Mouse (Mus musculus): Measurements from ENCODE around the gene Hoxc13. TPM values are rescaled to one million over a fixed set of nuclear protein-coding genes. Genes with fewer than 3 reads are reported as not detected.

Gene Hoxc13
- polyA plus RNA-seq, 1 experiment from 2014 or later = not detected

GRCm38 (mm10) chr15:102948842-102949241 is 27.9 kb downstream of the Hoxc13 start:
- H3K9ac ChIP-seq = no peak overlapping the region
- TF ChIP-seq CTCF (IDR thresholded peaks at IDR 0.05; ENCODE audit: low read depth) = no peak

GRCm38 (mm10) chr15:102949696-102950095 is 28.8 kb downstream of the Hoxc13 start:
- no peak overlapping the region for H3K4me2 ChIP-seq
- no peak for TF ChIP-seq CTCF (IDR thresholded peaks at IDR 0.05; ENCODE audit: low read depth)
- no peak overlapping the region for H3K9ac ChIP-seq
- H3K27me3 ChIP-seq (ENCODE audit: insufficient read depth, low read length) = peaks cover 100% of the 10 kb centered on the region
- WGBS = 3% methylated on average over 20 of the region's 20 CpGs
- H3K27ac ChIP-seq (ENCODE audit: low read depth) = no peak overlapping the region
- no peaks in the 10 kb centered on the region for H3K9me3 ChIP-seq (ENCODE audit: low read depth, low read length)
- no peaks in the 10 kb centered on the region for H3K4me1 ChIP-seq (ENCODE audit: insufficient read depth)
- H3K4me3 ChIP-seq (ENCODE audit: low read depth, low read length) = no peak overlapping the region
- ATAC-seq (ENCODE audit: insufficient read depth) (no peak), DNase-seq (no peak)
- H3K36me3 ChIP-seq (ENCODE audit: insufficient read depth) = no peaks in the 10 kb centered on the region

More at GRCm38 (mm10) chr15:102948842-102949241, 27.9 kb downstream of the Hoxc13 start:
- 14% methylated on average over 2 of the region's 2 CpGs for WGBS
- Histone ChIP-seq H3K4me3 (ENCODE audit: low read depth, low read length) (no peak overlapping the region), H3K27me3 (ENCODE audit: insufficient read depth, low read length) (peaks cover 100% of the 10 kb centered on the region), H3K4me1 (ENCODE audit: insufficient read depth) (no peaks in the 10 kb centered on the region), H3K36me3 (ENCODE audit: insufficient read depth) (no peaks in the 10 kb centered on the region), H3K4me2 (no peak overlapping the region), H3K9me3 (ENCODE audit: low read depth, low read length) (no peaks in the 10 kb centered on the region), H3K27ac (ENCODE audit: low read depth) (no peak overlapping the region)
- no peak for DNase-seq
- no peak for ATAC-seq (ENCODE audit: insufficient read depth)

- peaks cover 100% of the 10 kb centered on the region for H3K27me3 ChIP-seq (ENCODE audit: insufficient read depth, low read length)
- H3K4me2 ChIP-seq = no peak overlapping the region
- no peaks in the 10 kb centered on the region for H3K36me3 ChIP-seq (ENCODE audit: insufficient read depth)
- ATAC-seq (ENCODE audit: insufficient read depth) (no peak), DNase-seq (no peak)
- H3K9me3 ChIP-seq (ENCODE audit: low read depth, low read length) = no peaks in the 10 kb centered on the region
- no peak overlapping the region for H3K9ac ChIP-seq
- WGBS = 11% methylated on average over 2 of the region's 2 CpGs
- no peak overlapping the region for H3K4me3 ChIP-seq (ENCODE audit: low read depth, low read length)
- no peaks in the 10 kb centered on the region for H3K4me1 ChIP-seq (ENCODE audit: insufficient read depth)
- TF ChIP-seq CTCF (IDR thresholded peaks at IDR 0.05; ENCODE audit: low read depth) = no peak
- H3K27ac ChIP-seq (ENCODE audit: low read depth) = no peak overlapping the region
Measured at GRCm38 (mm10) chr15:102950877-102951276, 30.0 kb downstream of the Hoxc13 start.

GRCm38 (mm10) chr15:102953561-102953960 is 32.7 kb downstream of the Hoxc13 start:
- TF ChIP-seq CTCF (IDR thresholded peaks at IDR 0.05; ENCODE audit: low read depth) = no peak
- 3% methylated on average over 6 of the region's 6 CpGs for WGBS
- ATAC-seq (ENCODE audit: insufficient read depth) (no peak), DNase-seq (no peak)
- peaks cover 100% of the 10 kb centered on the region for H3K27me3 ChIP-seq (ENCODE audit: insufficient read depth, low read length)
- no peak overlapping the region for H3K4me2 ChIP-seq
- no peaks in the 10 kb centered on the region for H3K36me3 ChIP-seq (ENCODE audit: insufficient read depth)
- H3K4me1 ChIP-seq (ENCODE audit: insufficient read depth) = no peaks in the 10 kb centered on the region
- H3K27ac ChIP-seq (ENCODE audit: low read depth) = no peak overlapping the region
- no peak overlapping the region for H3K9ac ChIP-seq
- H3K4me3 ChIP-seq (ENCODE audit: low read depth, low read length) = no peak overlapping the region
- H3K9me3 ChIP-seq (ENCODE audit: low read depth, low read length) = no peaks in the 10 kb centered on the region

- Histone ChIP-seq H3K4me2 (no peak within 1 kb of the TSS), H3K27me3 (ENCODE audit: insufficient read depth, low read length) (peaks cover 100% of the 10 kb centered on the region), H3K9me3 (ENCODE audit: low read depth, low read length) (no peaks in the 10 kb centered on the region), H3K27ac (ENCODE audit: low read depth) (no peak within 1 kb of the TSS), H3K9ac (no peak within 1 kb of the TSS), H3K4me3 (ENCODE audit: low read depth, low read length) (no peak within 1 kb of the TSS), H3K4me1 (ENCODE audit: insufficient read depth) (no peaks in the 10 kb centered on the region), H3K36me3 (ENCODE audit: insufficient read depth) (no peaks in the 10 kb centered on the region)
- under 1% methylated on average over 56 of the region's 57 CpGs for WGBS
- ATAC-seq (ENCODE audit: insufficient read depth) (no peak), DNase-seq (no peak)
- TF ChIP-seq CTCF (IDR thresholded peaks at IDR 0.05; ENCODE audit: low read depth) = no peak
Measured at GRCm38 (mm10) chr15:102954192-102955006, 33.5 kb downstream of the Hoxc13 start, which contains the start of gene Hoxc11. Gene Hoxc11, plus strand, starts transcription at chr15:102954427.

- DNase-seq (no peak), ATAC-seq (ENCODE audit: insufficient read depth) (no peak)
- peaks cover 100% of the 10 kb centered on the region for H3K27me3 ChIP-seq (ENCODE audit: insufficient read depth, low read length)
- H3K9ac ChIP-seq = no peak overlapping the region
- no peak overlapping the region for H3K27ac ChIP-seq (ENCODE audit: low read depth)
- H3K4me2 ChIP-seq = no peak overlapping the region
- no peak overlapping the region for H3K4me3 ChIP-seq (ENCODE audit: low read depth, low read length)
- no peaks in the 10 kb centered on the region for H3K36me3 ChIP-seq (ENCODE audit: insufficient read depth)
- no peak for TF ChIP-seq CTCF (IDR thresholded peaks at IDR 0.05; ENCODE audit: low read depth)
- no peaks in the 10 kb centered on the region for H3K9me3 ChIP-seq (ENCODE audit: low read depth, low read length)
- WGBS = under 1% methylated on average over 28 of the region's 28 CpGs
- no peaks in the 10 kb centered on the region for H3K4me1 ChIP-seq (ENCODE audit: insufficient read depth)
Measured at GRCm38 (mm10) chr15:102955007-102955382, 34.1 kb downstream of the Hoxc13 start.

- no peak for TF ChIP-seq CTCF (IDR thresholded peaks at IDR 0.05; ENCODE audit: low read depth)
- Histone ChIP-seq H3K4me2 (no peak overlapping the region), H3K9ac (no peak overlapping the region), H3K4me1 (ENCODE audit: insufficient read depth) (no peaks in the 10 kb centered on the region), H3K4me3 (ENCODE audit: low read depth, low read length) (no peak overlapping the region), H3K36me3 (ENCODE audit: insufficient read depth) (no peaks in the 10 kb centered on the region), H3K27ac (ENCODE audit: low read depth) (no peak overlapping the region), H3K27me3 (ENCODE audit: insufficient read depth, low read length) (peaks cover 100% of the 10 kb centered on the region), H3K9me3 (ENCODE audit: low read depth, low read length) (no peaks in the 10 kb centered on the region)
- ATAC-seq (ENCODE audit: insufficient read depth) = no peak
- WGBS = under 1% methylated on average over 40 of the region's 40 CpGs
- no peak for DNase-seq
Measured at GRCm38 (mm10) chr15:102955833-102956640, 35.1 kb downstream of the Hoxc13 start.

All from lung, embryonic 14.5 days (tissue).